Mouse (Mus musculus) 3134 (cell line): Measurements from ENCODE around the gene Glod4.
A peak's percentile ranks its signal among the peaks of the same experiment; 100 is the strongest.
"Not testable (repeated sequence)": the region's sequence is repeated elsewhere in the genome, so short reads cannot be mapped to it uniquely, and the experiment has no call there.

Source experiments
- DNase-seq: peaks from one replicate; pipeline ENCODE4 v3.0.0-alpha.2; 2011; ENCODE audit warnings: low spot score; ENCODE audit not compliant: insufficient read length; ENCODE audit errors: extremely low read depth

Gene Glod4

GRCm38 (mm10) chr11:76211595-76211994 lies 31.9 kb downstream of the Glod4 start:
- not testable (repeated sequence) for DNase-seq

GRCm38 (mm10) chr11:76210228-76210985 lies 33.1 kb downstream of the Glod4 start:
- DNase-seq, result no peak

- no peak for DNase-seq
These were observed 36.7 kb downstream of the Glod4 start for GRCm38 (mm10) chr11:76206793-76207192.

- DNase-seq, result peak; percentile 86
These were observed 41.5 kb downstream of the Glod4 start for GRCm38 (mm10) chr11:76201761-76202674.

GRCm38 (mm10) chr11:76196977-76197469 lies 46.5 kb downstream of the Glod4 start:
- DNase-seq, result no peak

- DNase-seq, result no peak
These were observed 47.1 kb downstream of the Glod4 start for GRCm38 (mm10) chr11:76196275-76196976.

GRCm38 (mm10) chr11:76186908-76187307 lies 56.6 kb downstream of the Glod4 start:
- DNase-seq, result no peak

- no peak for DNase-seq
These were observed 59.8 kb downstream of the Glod4 start for GRCm38 (mm10) chr11:76183745-76184144.

- DNase-seq, result no peak
These were observed 63.4 kb downstream of the Glod4 start for GRCm38 (mm10) chr11:76180146-76180540.

- peak; percentile 87 for DNase-seq
These were observed 63.9 kb downstream of the Glod4 start, which contains the start of the genes Vps53 and Fam57a for GRCm38 (mm10) chr11:76179495-76180145. TSS of gene Vps53 (minus strand) at chr11:76179647. TSS of gene Fam57a (plus strand) at chr11:76179671.

- peak; percentile 42 for DNase-seq
These were observed 64.6 kb downstream of the Glod4 start for GRCm38 (mm10) chr11:76178726-76179494.

- no peak for DNase-seq
These were observed 73.3 kb downstream of the Glod4 start for GRCm38 (mm10) chr11:76170207-76170606.

- DNase-seq, result no peak
These were observed 74.5 kb downstream of the Glod4 start for GRCm38 (mm10) chr11:76168976-76169375.

- DNase-seq, result peak; percentile 34
These were observed 76.3 kb downstream of the Glod4 start for GRCm38 (mm10) chr11:76167079-76167765.

GRCm38 (mm10) chr11:76166657-76167056 lies 76.9 kb downstream of the Glod4 start:
- DNase-seq, result peak; percentile 43

- DNase-seq, result no peak
These were observed 83.3 kb downstream of the Glod4 start for GRCm38 (mm10) chr11:76160251-76160650.

GRCm38 (mm10) chr11:76158375-76158774 lies 85.2 kb downstream of the Glod4 start:
- DNase-seq, result no peak

GRCm38 (mm10) chr11:76154861-76155260 lies 88.7 kb downstream of the Glod4 start:
- DNase-seq, result peak; percentile 31

- no peak for DNase-seq
These were observed 89.3 kb downstream of the Glod4 start for GRCm38 (mm10) chr11:76154200-76154599.
